Mouse (Mus musculus): Measurements from ENCODE around the gene Parva.

Gene Parva

DNA sequence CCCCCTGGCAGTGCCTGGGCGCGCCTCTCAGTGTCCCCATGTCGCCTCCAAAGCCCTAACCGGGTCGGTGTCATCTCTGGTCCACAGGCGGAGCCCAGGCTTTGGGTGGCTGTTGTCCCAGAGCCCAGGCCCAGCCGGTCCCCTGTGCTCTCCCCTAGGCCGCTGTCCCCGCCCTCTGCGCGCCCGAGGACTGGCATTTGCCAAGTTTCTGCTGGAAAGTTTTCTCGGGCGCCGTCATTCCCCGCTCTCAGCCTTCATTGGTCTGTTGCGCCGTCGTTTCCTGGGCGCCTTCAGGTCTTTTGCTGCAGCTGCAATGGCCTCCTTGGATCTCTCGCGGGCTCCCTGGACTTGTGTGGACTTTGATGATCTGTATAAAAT lies 842 bp downstream of the Parva start:
- peak; percentile 97 for DNase-seq

DNA sequence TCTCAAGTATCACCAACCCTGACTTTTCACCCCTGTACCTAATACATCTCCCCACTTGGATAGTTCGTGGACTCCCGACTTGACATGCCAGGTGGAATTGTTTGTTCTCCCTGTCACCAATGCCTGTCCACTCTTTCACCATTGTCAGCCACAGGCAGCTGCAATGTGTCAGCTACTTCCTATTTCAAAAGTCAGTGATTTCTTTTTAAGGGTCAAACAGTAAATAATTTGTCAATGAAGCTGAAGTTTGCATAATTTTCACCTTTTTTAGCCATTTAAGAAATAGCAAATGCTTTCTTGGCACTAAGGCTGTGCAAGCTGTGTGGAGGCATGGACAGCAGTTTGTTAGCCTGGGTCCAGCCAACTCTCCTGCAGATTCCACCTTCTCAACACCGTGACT lies 12.5 kb downstream of the Parva start:
- DNase-seq, result peak; percentile 46

DNA sequence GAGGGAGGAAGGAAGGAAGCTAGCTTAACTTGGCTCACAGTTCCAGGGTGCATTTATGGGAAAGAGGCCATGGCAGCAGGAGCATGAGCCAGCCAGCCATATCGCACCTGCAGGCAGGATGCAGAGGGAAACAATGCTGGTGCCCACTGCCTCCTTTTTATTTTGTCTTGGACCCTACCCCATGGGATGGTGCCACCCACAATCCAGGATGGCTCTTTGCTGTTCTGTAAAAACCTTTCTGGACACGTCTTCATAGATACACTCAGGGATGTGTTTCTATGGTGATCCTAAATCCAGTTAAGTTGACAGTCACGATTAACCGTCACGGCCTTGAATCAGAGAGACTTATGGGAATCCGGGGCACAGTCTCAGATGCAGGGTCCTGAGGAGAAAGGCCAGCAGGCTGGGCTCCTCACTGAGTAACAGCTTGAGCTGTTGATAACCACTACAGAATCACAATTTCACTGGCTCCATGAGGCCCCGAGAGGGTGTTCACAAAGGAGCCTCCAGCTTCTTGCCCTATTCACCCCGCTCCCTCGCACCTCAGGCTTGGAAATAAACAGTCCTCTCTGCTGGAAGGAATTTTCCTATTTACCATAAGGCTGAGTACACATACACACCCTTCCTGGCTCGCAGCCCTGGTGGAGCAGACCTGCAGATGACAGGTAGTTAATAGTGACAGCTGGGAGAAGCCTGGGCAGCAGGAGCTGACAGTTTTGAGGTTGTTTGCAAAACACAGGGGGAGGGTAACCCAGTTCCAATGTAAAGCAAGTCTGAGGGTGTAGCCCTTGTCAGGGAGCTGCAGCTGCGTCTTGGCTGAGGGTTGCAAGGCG lies 17.1 kb downstream of the Parva start:
- peak; percentile 62 for DNase-seq

DNA sequence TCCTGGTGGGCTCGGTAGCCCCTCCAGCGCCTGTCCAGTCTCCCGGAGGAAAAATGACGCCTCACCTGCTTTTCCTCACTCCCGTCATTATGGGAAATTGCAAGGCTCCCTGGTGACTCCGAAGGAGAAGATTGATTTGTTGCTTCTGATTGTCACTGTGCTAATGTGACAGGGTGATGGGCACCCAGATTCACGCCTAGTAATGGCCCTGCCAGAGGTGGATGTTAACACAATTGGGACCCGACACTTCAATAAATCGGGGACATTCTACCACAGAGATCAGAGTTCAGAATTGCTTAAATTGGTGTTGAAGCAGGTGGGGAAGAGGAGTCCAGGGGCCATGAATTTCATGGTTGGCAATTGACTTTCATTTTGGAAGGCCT lies 17.7 kb downstream of the Parva start:
- DNase-seq, result no peak

DNA sequence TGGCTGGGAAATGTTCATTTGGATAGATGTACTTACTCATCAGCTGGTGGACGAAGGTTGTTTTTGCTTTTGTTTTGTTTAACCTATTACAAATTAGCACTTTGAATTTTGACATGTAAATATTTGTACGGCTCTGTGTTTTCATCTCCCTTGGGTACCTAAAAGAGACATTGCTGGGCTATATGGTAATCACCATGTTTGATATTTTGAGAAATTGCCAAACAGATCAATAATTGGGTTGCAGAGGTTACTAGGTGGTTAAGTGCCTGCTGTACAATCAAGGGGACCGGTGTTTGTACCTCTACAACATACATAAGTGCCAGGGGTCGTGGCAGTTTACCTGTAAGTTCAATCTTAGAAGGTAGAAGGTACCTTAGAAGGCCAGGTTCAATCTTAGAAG lies 19.2 kb downstream of the Parva start:
- DNase-seq, result no peak

DNA sequence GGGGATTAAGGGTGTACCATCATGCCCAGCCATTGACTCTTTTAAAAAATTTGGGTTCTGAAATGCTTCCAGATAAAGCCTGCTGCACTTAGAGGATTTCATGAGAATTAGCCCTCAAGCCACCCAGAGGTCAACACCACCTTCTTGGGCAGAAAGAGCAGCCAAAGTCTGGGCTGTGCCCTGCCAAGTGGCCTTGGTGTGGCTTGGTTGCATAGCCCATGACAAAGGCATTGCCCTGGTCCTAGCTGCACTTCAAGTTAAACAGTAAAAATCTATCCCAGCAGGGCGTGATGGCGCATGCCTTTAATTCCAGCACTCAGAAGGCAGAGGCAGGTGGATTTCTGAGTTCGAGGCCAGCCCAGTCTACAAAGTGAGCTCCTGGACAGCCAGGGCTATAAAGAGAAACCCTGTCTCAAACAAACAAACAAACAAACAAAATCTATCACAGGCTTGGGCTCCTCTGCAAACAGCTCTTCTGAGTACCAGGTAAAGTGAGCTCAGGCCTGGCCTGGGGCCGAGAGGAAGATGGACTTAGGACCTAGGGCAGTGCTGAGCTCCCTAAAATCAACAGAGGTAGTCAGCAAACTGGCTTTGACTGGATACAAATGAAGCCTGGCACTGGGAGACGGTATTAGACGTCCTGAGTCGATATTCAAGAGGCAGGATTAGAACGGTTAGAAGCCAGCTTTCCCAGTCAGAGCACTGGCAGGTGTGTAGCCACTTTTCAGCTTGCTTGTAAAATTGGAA lies 22.8 kb downstream of the Parva start:
- no peak for DNase-seq

DNA sequence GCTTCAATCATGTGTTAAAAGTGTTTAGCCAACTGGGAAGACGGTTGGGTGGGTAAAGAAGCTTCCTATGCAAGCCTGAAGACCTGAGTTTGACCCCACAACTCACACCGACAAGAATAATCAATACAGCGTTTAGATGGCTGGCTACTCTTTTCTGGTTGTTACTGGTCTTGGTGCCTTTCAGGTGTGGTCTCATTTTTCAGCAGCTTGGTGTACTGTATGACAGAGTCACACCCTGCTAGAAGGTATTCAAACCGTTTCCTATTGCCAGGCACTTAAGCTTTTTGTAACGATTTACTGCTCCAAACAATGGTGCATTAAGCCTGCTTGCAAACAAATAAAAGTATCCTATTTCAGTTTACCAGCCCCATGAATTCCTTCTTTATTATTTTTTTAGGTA lies 25.2 kb downstream of the Parva start:
- DNase-seq, result no peak

DNA sequence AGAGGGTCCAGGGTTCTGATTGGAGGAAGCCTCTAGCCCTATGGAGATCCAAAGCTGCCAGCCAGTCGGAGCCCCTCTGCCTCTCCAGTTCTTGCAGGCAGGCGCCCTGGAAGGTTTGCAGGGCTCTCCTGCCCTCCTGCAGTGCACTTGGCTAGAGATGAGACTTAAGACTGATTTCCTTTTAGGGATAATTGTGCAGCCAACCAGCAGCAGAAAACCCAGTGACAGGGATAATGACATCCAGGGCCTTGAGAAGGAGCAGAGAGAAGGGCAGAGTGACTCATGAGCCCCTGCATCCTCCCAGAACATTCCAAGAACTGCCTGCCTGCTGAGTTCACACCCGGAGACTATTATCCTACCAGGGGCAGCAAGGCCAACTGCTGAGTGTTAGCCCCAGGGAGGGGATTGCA lies 26.5 kb downstream of the Parva start:
- peak; percentile 68 for DNase-seq

DNA sequence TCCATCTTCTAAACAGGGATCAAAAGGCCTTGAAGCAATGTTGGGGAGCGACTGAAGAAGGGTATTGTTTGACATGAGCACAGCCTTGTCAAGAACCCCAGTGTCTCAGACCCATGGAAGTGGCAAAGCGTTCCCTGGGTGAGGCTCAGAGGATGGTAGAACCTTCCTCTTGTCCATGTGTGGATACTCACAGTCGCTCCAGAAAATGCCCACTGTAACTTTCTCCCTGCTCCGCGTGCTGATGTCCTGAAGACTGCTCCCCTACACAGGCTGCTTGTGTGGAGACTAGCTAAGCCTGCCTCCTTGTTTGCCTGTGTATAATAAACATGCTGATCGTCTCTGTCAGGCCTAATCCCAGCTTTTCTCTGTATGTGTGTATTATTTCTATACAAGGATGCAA lies 27.1 kb downstream of the Parva start:
- DNase-seq, result no peak

DNA sequence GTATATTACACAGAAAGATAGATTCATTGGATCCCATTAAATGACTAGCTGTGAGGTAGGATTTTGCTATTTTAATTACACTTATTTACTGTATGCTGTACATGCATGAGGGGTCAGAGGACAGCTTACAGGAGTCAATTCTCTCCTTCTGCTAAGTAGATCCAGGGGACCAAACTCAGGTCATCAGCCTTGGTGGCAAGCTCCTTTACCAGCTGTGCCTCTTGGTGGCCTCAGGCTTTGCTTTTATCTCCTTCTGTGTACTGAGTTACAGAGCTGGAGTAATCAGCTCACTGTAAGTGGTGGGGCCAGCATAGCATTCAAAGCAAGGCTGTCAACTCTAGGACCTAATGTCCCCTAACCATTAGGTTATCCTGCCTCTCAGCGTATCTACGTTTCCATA lies 27.6 kb downstream of the Parva start:
- DNase-seq, result no peak

DNA sequence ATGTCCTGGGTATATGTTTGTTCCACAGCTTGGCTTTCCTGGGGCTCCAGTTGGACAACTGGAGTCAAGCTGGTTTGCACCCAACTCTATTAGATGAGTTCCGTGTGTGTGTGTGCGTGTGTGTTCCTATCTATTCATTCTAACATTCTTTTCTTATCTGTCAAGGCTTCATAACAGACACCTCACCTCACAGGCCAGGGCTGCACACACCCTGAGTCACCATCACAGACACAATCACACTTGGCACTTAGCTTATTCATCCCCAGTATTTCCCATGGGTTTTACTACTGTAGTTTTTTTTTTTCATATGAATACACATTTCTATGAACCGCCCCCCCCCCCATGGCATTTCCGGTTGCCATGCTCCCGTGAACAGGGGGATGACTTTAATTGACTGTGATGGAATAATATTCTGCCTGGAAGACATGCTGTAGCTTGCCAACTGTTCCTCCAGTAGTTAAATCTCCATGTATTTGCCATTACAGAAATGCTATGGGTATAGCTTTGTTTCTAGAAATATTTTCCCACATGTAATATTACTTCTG lies 28.3 kb downstream of the Parva start:
- DNase-seq, result no peak

DNA sequence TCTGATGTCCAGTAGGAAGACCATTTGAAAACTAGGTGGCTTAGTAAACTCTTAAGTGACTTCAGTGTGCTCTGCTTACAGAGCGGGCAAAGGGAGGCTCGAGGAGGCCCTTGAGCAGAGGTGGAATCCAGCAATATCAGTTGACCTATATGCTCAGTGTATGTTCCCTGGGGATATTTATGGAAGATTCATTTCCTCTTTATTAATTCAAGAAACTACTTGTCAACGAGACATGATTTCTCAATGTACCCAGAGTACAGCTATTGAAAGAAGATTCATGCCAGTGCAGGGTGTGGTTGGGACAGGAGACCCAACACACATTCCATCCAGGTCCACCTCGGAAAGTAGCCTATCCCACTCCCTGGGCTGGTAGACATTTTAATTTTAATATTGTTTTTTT lies 30.1 kb downstream of the Parva start:
- no peak for DNase-seq

DNA sequence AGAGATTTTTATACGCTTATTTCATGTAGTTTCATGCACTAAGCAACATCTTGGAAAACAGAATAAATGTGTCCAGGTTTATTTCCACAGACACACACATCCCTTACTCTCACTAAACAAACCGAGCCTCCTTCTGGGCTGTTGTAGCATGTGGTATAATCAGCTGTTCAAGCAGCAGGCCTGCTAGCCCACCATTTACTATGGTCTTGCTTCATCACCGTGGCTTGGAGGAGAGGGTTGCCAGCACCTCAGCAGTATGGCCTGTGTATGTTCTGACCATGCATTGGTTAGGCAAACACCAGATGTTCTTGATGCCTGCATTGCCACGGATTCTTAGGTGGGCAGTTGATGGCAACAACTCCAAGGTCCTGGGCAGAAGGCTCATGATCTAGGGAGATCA lies 30.6 kb downstream of the Parva start:
- no peak for DNase-seq

DNA sequence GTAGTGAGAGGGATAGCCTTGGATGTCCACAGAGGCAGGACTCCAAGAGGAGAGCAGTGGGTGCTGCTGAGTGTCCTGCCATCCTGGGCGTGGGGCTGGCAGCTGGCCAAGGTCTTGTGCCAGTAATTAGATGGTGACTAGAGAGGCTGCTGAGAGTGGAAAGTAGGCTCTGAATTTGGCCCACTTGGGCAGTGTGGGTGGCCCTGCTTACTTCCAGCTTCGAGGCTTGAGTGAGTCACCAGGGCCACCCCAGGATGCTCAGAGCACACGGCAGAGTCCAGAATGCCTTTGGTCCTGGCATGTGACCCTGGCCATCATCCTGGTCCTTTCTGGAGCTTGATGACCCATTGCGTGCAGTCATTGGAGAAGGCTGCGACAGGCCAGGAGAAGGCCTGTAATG lies 31.1 kb downstream of the Parva start:
- DNase-seq, result peak; percentile 55

DNA sequence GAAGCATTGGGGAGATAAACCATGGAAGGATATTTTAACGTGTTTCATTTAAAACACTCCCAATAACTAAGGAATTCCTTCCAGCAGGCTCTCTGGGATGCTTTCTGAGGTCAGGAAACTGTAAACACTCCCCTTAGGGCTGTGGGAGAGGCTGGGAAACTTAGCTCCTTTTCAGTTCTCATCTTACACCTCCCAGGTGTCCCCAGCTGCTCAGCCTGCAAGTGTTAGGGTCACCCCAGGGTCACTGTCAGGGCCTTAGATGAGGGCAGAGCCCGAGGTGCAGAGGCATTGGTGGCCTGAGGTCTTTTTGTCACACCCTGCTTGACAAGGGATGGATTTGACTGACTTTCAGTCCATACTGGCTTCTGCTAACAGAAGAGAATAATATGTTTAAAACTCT lies 35.8 kb downstream of the Parva start:
- DNase-seq, result no peak

DNA sequence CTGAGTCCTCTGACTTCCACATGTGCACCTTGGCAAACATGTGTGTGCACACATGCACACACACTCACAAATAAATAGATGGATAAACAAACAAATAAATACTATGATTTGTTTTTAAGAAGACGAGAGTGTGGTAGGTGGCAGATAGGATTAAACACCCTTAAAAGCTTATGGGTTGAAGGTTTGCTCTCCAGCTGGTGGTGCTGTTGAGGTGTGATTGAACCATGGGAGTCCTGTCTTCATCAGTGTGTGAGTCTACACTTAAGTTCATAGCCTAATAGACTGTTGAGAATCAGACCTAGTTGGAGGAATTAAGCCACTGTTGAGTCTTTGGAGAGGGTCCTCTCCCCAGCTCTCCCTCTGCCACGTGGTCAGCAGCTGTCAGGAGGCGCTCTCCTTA lies 38.6 kb downstream of the Parva start:
- DNase-seq, result no peak

DNA sequence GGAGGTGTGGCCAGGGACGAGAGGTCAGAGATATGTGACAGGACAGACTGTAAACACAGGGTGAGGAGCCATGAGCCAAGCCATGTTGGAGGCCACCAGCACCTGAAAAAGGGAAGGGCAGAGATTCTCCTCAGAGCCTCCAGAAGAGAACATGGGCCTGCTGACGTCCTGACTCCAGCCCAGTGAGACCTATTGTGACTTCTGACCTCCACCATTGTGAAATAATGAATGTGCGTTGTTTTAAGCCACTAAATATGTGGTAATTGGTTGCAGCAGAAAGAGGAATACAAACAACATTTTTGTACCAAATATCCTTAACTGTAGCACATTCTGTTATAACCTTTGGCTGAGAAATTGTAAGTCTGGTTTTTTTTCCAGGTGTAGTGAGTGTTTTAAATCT lies 39.5 kb downstream of the Parva start:
- no peak for DNase-seq

DNA sequence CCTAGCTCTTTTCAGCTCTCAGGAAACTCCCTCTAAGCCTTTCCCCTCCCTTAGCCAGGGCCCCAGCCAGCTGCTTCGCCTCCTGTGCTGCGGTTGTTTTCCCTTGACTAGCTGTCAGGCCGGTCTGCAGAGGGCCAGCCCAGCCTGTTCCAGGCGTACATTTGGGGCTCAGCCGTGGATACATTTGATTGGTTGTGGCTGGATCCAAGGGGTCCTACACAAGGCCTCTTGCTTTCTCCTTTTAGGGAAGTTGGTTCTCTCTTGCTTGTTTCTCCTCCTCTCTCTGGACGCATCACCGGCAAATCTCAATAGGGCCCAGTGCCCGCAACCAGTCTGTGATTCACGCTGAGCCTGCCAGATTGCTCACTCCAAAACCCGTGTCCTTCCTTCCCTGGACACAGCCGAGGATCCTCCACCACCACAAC lies 40.4 kb downstream of the Parva start:
- DNase-seq, result peak; percentile 82

DNA sequence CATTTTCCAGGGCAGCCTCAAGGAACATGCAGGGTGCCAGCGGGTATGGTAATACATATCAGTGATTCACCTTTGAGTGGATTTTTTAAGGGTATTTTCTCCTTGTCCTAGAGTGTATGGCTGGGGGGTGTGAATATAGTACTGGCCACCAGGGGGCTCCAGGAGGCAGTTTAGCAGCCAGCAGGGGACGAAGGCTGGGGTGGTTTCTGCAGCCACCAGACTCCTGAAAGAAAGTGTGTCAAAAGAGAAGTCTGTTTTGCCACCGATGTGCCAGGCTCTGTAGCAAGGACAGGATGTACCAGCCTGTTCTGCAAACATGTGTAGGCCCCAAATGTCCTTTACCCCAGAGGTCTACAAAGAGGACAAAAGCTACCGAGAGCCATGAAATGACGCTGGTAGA lies 42.5 kb downstream of the Parva start:
- peak; percentile 87 for DNase-seq

DNA sequence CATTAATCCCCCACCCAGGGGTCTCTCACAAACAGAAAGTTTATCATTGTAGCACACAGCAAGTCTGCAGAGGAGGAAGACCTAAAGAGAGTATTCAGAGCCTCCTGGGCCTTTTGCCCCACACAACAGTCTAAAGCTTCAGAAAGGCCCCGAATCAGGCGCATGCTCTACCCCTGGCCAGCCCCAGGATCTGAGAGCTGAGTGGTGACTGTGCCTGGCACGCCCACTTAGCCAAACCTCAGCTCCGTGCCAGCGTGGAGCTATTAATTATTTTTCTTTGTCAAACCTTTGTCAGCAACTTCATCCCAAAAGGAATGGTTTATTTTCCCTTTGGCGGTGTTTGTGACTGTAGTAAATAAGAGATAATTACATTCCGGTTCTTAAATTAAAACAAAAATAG lies 44.0 kb downstream of the Parva start:
- peak; percentile 49 for DNase-seq

DNA sequence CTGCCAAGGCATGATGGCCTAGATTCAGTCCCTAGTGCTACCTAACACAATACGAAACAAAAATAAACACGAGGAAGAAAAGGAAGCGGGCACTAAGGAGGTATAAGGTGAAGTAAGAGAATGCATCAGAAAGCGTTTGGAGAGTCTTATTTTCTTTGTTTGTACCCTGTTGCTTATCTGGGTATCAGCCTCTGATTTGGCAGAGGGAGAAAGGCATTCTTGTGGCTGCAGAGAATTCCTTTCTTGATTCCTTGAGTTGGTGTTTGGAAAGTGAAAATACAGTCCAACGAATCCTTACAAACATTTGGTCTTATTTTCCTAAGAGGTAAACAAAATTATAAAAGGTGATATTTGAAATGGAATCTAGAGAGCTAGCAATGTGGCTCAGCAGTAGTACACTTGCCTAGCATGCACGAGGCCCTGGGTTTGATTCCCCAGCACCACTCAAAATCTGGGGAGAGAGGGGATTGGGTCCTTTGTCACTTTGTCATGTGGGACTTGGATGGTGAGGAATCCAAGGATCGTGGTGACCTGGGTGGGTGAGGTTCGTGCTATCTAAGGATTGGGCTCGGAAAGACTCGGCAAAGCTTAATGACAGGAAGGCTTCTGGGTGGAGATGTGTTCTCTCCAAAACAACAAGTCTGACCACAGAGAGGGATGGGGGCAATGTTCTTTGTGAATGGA lies 44.9 kb downstream of the Parva start:
- no peak for DNase-seq

DNA sequence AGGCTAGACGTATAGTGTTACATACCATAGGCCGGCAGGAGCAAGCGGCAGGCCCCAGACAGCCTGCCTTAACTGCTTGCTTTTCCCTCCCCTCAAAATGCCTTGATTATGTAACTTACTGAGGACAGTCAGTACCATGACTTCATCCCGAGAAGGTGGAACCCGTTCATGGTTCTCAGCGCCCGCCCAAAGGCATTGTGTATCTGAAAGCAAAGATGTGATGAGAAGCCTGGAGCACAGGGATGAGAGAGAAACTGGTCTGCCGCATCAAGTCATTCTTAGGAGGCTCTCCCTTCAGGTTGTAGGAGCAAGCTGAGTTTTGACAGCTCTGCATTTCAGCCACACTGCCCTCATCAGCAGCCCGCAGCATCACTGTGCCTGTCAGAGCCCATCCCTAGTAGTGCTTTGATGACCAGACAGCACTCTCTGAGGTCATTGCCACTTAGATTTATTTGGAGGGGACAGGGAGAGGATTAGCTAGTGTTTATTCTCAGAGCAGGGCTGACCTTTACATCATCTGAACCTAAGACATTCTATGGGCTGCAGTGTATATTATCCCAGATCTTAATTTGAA lies 45.5 kb downstream of the Parva start:
- no peak for DNase-seq
